16 mouse cellular contexts compared by ENCODE assay signal in genomic region chr2:156901883-156902282, GRCm38 (mm10). TPM values are rescaled to one million over a fixed set of nuclear protein-coding genes. Genes with fewer than 3 reads are reported as not detected.
"Had no signal": no experiment of that assay in that cellular context is flagged by ENCODE, and none has a peak within 500 bp of the region (broad histone marks: within the 10 kb centered on the region; RNA-seq: fewer than 3 reads in every experiment).

No protein-coding gene starts in this region.

- H3K4me2 ChIP-seq: neural tube, embryonic 13.5 days; neural tube, embryonic 15.5 days; stomach, embryonic 15.5 days had no signal

- H3K9me3 ChIP-seq: neural tube, embryonic 13.5 days; neural tube, embryonic 15.5 days; stomach, embryonic 15.5 days had no signal

- DNase-seq: retina, postnatal 1 day; right cerebral cortex, adult 18-20 months; right cerebral cortex, postnatal 14 days; right cerebral cortex, postnatal 25 days; right cerebral cortex, postnatal 4 days; spleen, adult 18-20 months; thymus, adult 18-20 months; thymus, adult 2 months; thymus, postnatal 14 days; thymus, postnatal 25 days; thymus, postnatal 36 days; thymus, postnatal 4 days had no signal

- H3K27me3 ChIP-seq: neural tube, embryonic 13.5 days; neural tube, embryonic 15.5 days; stomach, embryonic 15.5 days had no signal

- H3K36me3 ChIP-seq: neural tube, embryonic 13.5 days; neural tube, embryonic 15.5 days; stomach, embryonic 15.5 days had no signal

- H3K9ac ChIP-seq: neural tube, embryonic 13.5 days; neural tube, embryonic 15.5 days; stomach, embryonic 15.5 days had no signal

- H3K27ac ChIP-seq: neural tube, embryonic 13.5 days; neural tube, embryonic 15.5 days; stomach, embryonic 15.5 days; stomach, postnatal 0 days had no signal

- H3K4me1 ChIP-seq: neural tube, embryonic 13.5 days; stomach, embryonic 15.5 days had no signal

- H3K4me3 ChIP-seq: neural tube, embryonic 13.5 days; neural tube, embryonic 15.5 days; stomach, embryonic 15.5 days had no signal

RNA-seq across cellular contexts. Expression of gene Sla2, which starts 14.9 kb away (rescaled TPM):
- polyA plus RNA-seq: neural tube, embryonic 13.5 days had no signal
